ENCODE assay signal across 8 mouse cellular contexts in the genomic region with DNA sequence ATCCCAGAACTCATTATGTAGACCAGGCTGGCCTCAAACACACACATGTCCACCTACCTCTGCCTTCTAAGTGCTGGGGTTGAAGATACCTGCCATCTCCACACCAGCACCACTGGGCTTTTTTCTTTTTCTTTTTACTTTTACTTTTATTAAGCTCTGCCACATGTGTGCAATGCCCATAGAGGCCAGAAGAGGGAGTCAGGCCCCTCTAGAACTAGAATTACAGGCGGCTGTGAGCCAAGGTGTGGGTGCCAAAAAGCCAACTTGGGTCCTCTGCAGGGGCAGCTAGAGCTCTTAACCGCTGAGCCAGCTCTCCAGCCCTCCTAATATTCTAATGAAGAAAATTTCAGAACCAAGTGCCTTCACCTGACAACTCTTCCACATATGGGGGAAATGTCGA. TPM values are rescaled to one million over a fixed set of nuclear protein-coding genes. Genes with fewer than 3 reads are reported as not detected.
DNase-seq lines count a peak whose midpoint lies in the region; ATAC-seq and TF ChIP-seq lines count a peak whose summit lies in the region.

No protein-coding gene starts in this region.

- no peaks in the 10 kb centered on the region for H3K9me3 ChIP-seq in heart, embryonic 10.5 days
- H3K9me3 ChIP-seq in lung, postnatal 0 days (ENCODE audit: low read length) = no peaks in the 10 kb centered on the region
- H3K9me3 ChIP-seq in hindbrain, embryonic 10.5 days = no peaks in the 10 kb centered on the region

- intact Hi-C loops in heart, adult 2 months (cut with DNase I) = loop anchor here (5.0 kb wide), 1 partner anchor 426 kb away; a partner anchor contains a TSS

- H3K36me3 ChIP-seq in heart, adult 2 months (ENCODE audit: control insufficient read depth, insufficient read depth, low read length) = no peaks in the 10 kb centered on the region
- H3K36me3 ChIP-seq in heart, embryonic 10.5 days = no peaks in the 10 kb centered on the region
- no peaks in the 10 kb centered on the region for H3K36me3 ChIP-seq in lung, postnatal 0 days (ENCODE audit: insufficient read depth, low read length)
- H3K36me3 ChIP-seq in hindbrain, embryonic 10.5 days = no peaks in the 10 kb centered on the region

- no peak for ATAC-seq in lung, postnatal 0 days
- ATAC-seq in erythroid progenitor cell, adult 5-6 weeks (replicated peaks; ENCODE audit: low FRiP score, poor library complexity, severe bottlenecking) = no peak

- no peak overlapping the region for H3K9ac ChIP-seq in heart, adult 2 months (ENCODE audit: low read depth, low read length)
- H3K9ac ChIP-seq in lung, postnatal 0 days (replicated peaks; ENCODE audit: low read depth) = no peak overlapping the region

- DNase-seq in heart, adult 2 months = no peak
- no peak for DNase-seq in heart, embryonic 10.5 days (ENCODE audit: low spot score)
- DNase-seq in A20 (ENCODE audit: low read depth, low spot score) (peak; percentile 71), R1 (ENCODE audit: low read depth, low spot score) (peak; percentile 88)
- peak; percentile 45 for DNase-seq in lung, postnatal 0 days (ENCODE audit: low spot score)
- no peak for DNase-seq in hindbrain, embryonic 10.5 days (ENCODE audit: low spot score)
- no peak for DNase-seq in adrenal gland, postnatal 4 days (ENCODE audit: low spot score in 2 of 2)

- TF ChIP-seq POLR2A in heart, adult 2 months (IDR thresholded peaks at IDR 0.05; ENCODE audit: insufficient read depth, low read depth, low read length) = no peak

- peaks cover 1% of the 10 kb centered on the region for H3K4me1 ChIP-seq in heart, adult 2 months (ENCODE audit: control insufficient read depth, insufficient read depth, low read length)
- H3K4me1 ChIP-seq in heart, embryonic 10.5 days = peaks cover 18% of the 10 kb centered on the region
- 0 out of 2 replicates have a peak, but pooled peaks cover 3% of the 10 kb centered on the region for H3K4me1 ChIP-seq in lung, postnatal 0 days (ENCODE audit: insufficient read depth, low read depth, low read length)
- 0 out of 2 replicates have a peak, but pooled peaks cover 11% of the 10 kb centered on the region for H3K4me1 ChIP-seq in hindbrain, embryonic 10.5 days (replicated peaks)

- H3K27me3 ChIP-seq in heart, adult 2 months (ENCODE audit: control insufficient read depth, insufficient read depth, low read length) = no peaks in the 10 kb centered on the region
- peaks cover 5% of the 10 kb centered on the region; the same call in 1 of the 2 replicates for H3K27me3 ChIP-seq in heart, embryonic 10.5 days (ENCODE audit: insufficient read depth, poor library complexity, severe bottlenecking)
- H3K27me3 ChIP-seq in lung, postnatal 0 days (replicated peaks; ENCODE audit: insufficient read depth, low read length) = no peaks in the 10 kb centered on the region
- peaks cover 7% of the 10 kb centered on the region for H3K27me3 ChIP-seq in hindbrain, embryonic 10.5 days (ENCODE audit: insufficient read depth, poor library complexity, severe bottlenecking)

- H3K79me2 ChIP-seq in heart, adult 2 months (replicated peaks; ENCODE audit: control insufficient read depth, insufficient read depth, low read length) = no peaks in the 10 kb centered on the region

- no peak overlapping the region for H3K4me2 ChIP-seq in lung, postnatal 0 days (replicated peaks; ENCODE audit: low read depth, low read length)

- no peak overlapping the region for H3K4me3 ChIP-seq in heart, adult 2 months
- H3K4me3 ChIP-seq in heart, embryonic 10.5 days = no peak overlapping the region
- H3K4me3 ChIP-seq in lung, postnatal 0 days (ENCODE audit: low read depth, low read length) = no peak overlapping the region
- H3K4me3 ChIP-seq in hindbrain, embryonic 10.5 days = no peak overlapping the region

- H3K27ac ChIP-seq in heart, adult 2 months = no peak overlapping the region
- no peak overlapping the region for H3K27ac ChIP-seq in heart, embryonic 10.5 days
- no peak overlapping the region for H3K27ac ChIP-seq in lung, postnatal 0 days (ENCODE audit: low read length)
- no peak overlapping the region for H3K27ac ChIP-seq in hindbrain, embryonic 10.5 days

- peak; percentile 57 for TF ChIP-seq CTCF in heart, adult 2 months (IDR thresholded peaks at IDR 0.05)
- peak; percentile 61 for TF ChIP-seq CTCF in lung, postnatal 0 days (IDR thresholded peaks at IDR 0.05)

- 30% methylated on average over 3 of the region's 3 CpGs for whole genome bisulfite sequencing in heart, adult 2 months
- 39% methylated on average over 3 of the region's 3 CpGs for WGBS in heart, embryonic 10.5 days
- 29% methylated on average over 3 of the region's 3 CpGs for WGBS in lung, postnatal 0 days
- 59% methylated on average over 3 of the region's 3 CpGs for WGBS in hindbrain, embryonic 10.5 days

- TF ChIP-seq EP300 in heart, adult 2 months (IDR thresholded peaks at IDR 0.05; ENCODE audit: insufficient read depth, low read depth, low read length) = no peak
- TF ChIP-seq EP300 in lung, postnatal 0 days (IDR thresholded peaks at IDR 0.05) = no peak

RNA-seq across cellular contexts. Expression of a gene that starts 30.7 kb away (rescaled TPM):
- 10 to 100 TPM; 90.9 to 93.7 TPM for total RNA-seq in heart, adult 2 months (2021)
- 41.7 and 73.9 TPM in 2 replicates for polyA plus RNA-seq in heart, adult 2 months (2012; rRNA removed)
- polyA plus RNA-seq in heart, embryonic 10.5 days (2016; fragmentation: Nextera tagmentation; extraction: Ambion mirVana) = 136 and 146 TPM in 2 replicates
- polyA plus RNA-seq in lung, postnatal 0 days (2015; fragmentation: Nextera tagmentation; extraction: Ambion mirVana) = 102 and 105 TPM in 2 replicates
- 65.2 and 80.1 TPM in 2 replicates for total RNA-seq in erythroid progenitor cell, adult 5-6 weeks (2015; ENCODE audit: low replicate concordance)
- total RNA-seq in erythroid progenitor cell, adult 5-6 weeks (2017; ENCODE audit: low replicate concordance) = 113 and 118 TPM in 2 replicates
- 139 and 146 TPM in 2 replicates for polyA plus RNA-seq in hindbrain, embryonic 10.5 days (2016; fragmentation: Nextera tagmentation; extraction: Ambion mirVana)
- 100 to 1,000 TPM; 150 to 153 TPM for total RNA-seq in adrenal gland, postnatal 4 days (2021)

Comparison
In these comparisons a context has a peak if more than half of its experiments do, and no peak if none do; other contexts are left out.
1. DNase-seq: peak in A20 (single experiment), R1 (single experiment) and lung, postnatal 0 days (single experiment); none in heart, adult 2 months (0 of 2), heart, embryonic 10.5 days (single experiment), hindbrain, embryonic 10.5 days (single experiment) and adrenal gland, postnatal 4 days (0 of 2).